Mouse (Mus musculus): ENCODE results near the gene Xylt2. TPM values are rescaled to one million over a fixed set of nuclear protein-coding genes. Genes with fewer than 3 reads are reported as not detected.

Gene Xylt2
- total and polyA plus RNA-seq, 2 experiments from 2014 or later: 7.0 to 23.3 TPM

GRCm38 (mm10) chr11:94621458-94621852 is 55.9 kb downstream of the Xylt2 start:
- H3K4me2 ChIP-seq (ENCODE audit: low read depth, low read length): no peak overlapping the region
- H3K27me3 ChIP-seq (ENCODE audit: control insufficient read depth, insufficient read depth, low read length): no peaks in the 10 kb centered on the region
- no peak for DNase-seq (ENCODE audit: low spot score)
- no peaks in the 10 kb centered on the region for H3K36me3 ChIP-seq (replicated peaks; ENCODE audit: control insufficient read depth, insufficient read depth, low read length)
- H3K9me3 ChIP-seq (replicated peaks; ENCODE audit: control insufficient read depth, low read length): no peaks in the 10 kb centered on the region
- no peak overlapping the region for H3K27ac ChIP-seq (ENCODE audit: low read depth)
- H3K4me3 ChIP-seq (ENCODE audit: low read depth, low read length): no peak overlapping the region
- TF ChIP-seq CTCF (IDR thresholded peaks at IDR 0.05; ENCODE audit: low read depth) (no peak), EP300 (IDR thresholded peaks at IDR 0.05; ENCODE audit: low read depth) (no peak)
- no peak for ATAC-seq (ENCODE audit: insufficient read depth, low read depth)
- no peak overlapping the region for H3K9ac ChIP-seq (replicated peaks; ENCODE audit: low read depth, low read length)
- H3K4me1 ChIP-seq (ENCODE audit: control insufficient read depth, insufficient read depth): no peaks in the 10 kb centered on the region

- no peak overlapping the region for H3K4me2 ChIP-seq (ENCODE audit: low read depth, low read length)
- ATAC-seq (ENCODE audit: insufficient read depth, low read depth) (no peak), DNase-seq (ENCODE audit: low spot score) (no peak)
- 47% methylated on average over 6 of the region's 6 CpGs for WGBS
- H3K4me3 ChIP-seq (ENCODE audit: low read depth, low read length): no peak overlapping the region
- TF ChIP-seq EP300 (IDR thresholded peaks at IDR 0.05; ENCODE audit: low read depth) (no peak), CTCF (IDR thresholded peaks at IDR 0.05; ENCODE audit: low read depth) (no peak)
- no peaks in the 10 kb centered on the region for H3K36me3 ChIP-seq (replicated peaks; ENCODE audit: control insufficient read depth, insufficient read depth, low read length)
- no peaks in the 10 kb centered on the region for H3K27me3 ChIP-seq (ENCODE audit: control insufficient read depth, insufficient read depth, low read length)
- H3K9me3 ChIP-seq (replicated peaks; ENCODE audit: control insufficient read depth, low read length): no peaks in the 10 kb centered on the region
- H3K27ac ChIP-seq (ENCODE audit: low read depth): no peak overlapping the region
- no peaks in the 10 kb centered on the region for H3K4me1 ChIP-seq (ENCODE audit: control insufficient read depth, insufficient read depth)
- no peak overlapping the region for H3K9ac ChIP-seq (replicated peaks; ENCODE audit: low read depth, low read length)
These were observed 56.4 kb downstream of the Xylt2 start for GRCm38 (mm10) chr11:94620766-94621457.

DNA sequence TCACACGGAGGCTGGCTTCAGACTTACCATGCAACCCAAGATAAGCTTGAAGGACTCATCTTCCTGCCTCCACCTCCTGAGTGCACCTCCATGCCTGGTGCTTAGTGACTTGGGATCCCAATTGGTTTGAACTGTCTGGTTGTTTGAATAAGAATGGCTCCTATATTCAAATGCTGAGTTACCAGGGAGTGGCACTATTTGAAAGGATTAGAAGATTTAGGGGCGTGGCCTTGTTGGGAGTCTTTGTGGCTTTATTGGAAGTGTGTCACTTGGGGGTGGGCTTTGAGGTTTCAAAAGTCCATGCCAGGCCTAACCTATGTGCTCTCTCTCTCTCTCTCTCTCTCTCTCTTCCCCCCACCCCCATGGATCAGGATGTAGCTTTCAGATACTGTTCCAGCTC is 59.7 kb downstream of the Xylt2 start:
- no peak overlapping the region for H3K4me3 ChIP-seq (ENCODE audit: low read depth, low read length)
- no peak overlapping the region for H3K27ac ChIP-seq (ENCODE audit: low read depth)
- no peaks in the 10 kb centered on the region for H3K9me3 ChIP-seq (replicated peaks; ENCODE audit: control insufficient read depth, low read length)
- ATAC-seq (ENCODE audit: insufficient read depth, low read depth) (no peak), DNase-seq (ENCODE audit: low spot score) (no peak)
- H3K36me3 ChIP-seq (replicated peaks; ENCODE audit: control insufficient read depth, insufficient read depth, low read length): no peaks in the 10 kb centered on the region
- no peaks in the 10 kb centered on the region for H3K27me3 ChIP-seq (ENCODE audit: control insufficient read depth, insufficient read depth, low read length)
- H3K4me1 ChIP-seq (ENCODE audit: control insufficient read depth, insufficient read depth): no peaks in the 10 kb centered on the region
- 83% methylated on average over 2 of the region's 2 CpGs for WGBS
- no peak overlapping the region for H3K9ac ChIP-seq (replicated peaks; ENCODE audit: low read depth, low read length)
- TF ChIP-seq EP300 (IDR thresholded peaks at IDR 0.05; ENCODE audit: low read depth) (no peak), CTCF (IDR thresholded peaks at IDR 0.05; ENCODE audit: low read depth) (no peak)
- no peak overlapping the region for H3K4me2 ChIP-seq (ENCODE audit: low read depth, low read length)

- TF ChIP-seq EP300 (IDR thresholded peaks at IDR 0.05; ENCODE audit: low read depth) (no peak), CTCF (IDR thresholded peaks at IDR 0.05; ENCODE audit: low read depth) (no peak)
- Histone ChIP-seq H3K9me3 (replicated peaks; ENCODE audit: control insufficient read depth, low read length) (no peaks in the 10 kb centered on the region), H3K4me1 (ENCODE audit: control insufficient read depth, insufficient read depth) (no peaks in the 10 kb centered on the region), H3K9ac (replicated peaks; ENCODE audit: low read depth, low read length) (no peak overlapping the region), H3K27ac (ENCODE audit: low read depth) (no peak overlapping the region), H3K36me3 (replicated peaks; ENCODE audit: control insufficient read depth, insufficient read depth, low read length) (no peaks in the 10 kb centered on the region), H3K4me3 (ENCODE audit: low read depth, low read length) (no peak overlapping the region), H3K4me2 (ENCODE audit: low read depth, low read length) (no peak overlapping the region), H3K27me3 (ENCODE audit: control insufficient read depth, insufficient read depth, low read length) (no peaks in the 10 kb centered on the region)
- WGBS: 10% methylated on average over 4 of the region's 4 CpGs
- no peak for DNase-seq (ENCODE audit: low spot score)
- ATAC-seq (ENCODE audit: insufficient read depth, low read depth): no peak
These were observed 61.8 kb downstream of the Xylt2 start for GRCm38 (mm10) chr11:94615494-94615893.

- Histone ChIP-seq H3K27ac (ENCODE audit: low read depth) (no peak overlapping the region), H3K4me3 (ENCODE audit: low read depth, low read length) (no peak overlapping the region), H3K4me2 (ENCODE audit: low read depth, low read length) (no peak overlapping the region), H3K27me3 (ENCODE audit: control insufficient read depth, insufficient read depth, low read length) (no peaks in the 10 kb centered on the region), H3K9me3 (replicated peaks; ENCODE audit: control insufficient read depth, low read length) (no peaks in the 10 kb centered on the region), H3K9ac (replicated peaks; ENCODE audit: low read depth, low read length) (no peak overlapping the region), H3K4me1 (ENCODE audit: control insufficient read depth, insufficient read depth) (no peaks in the 10 kb centered on the region), H3K36me3 (replicated peaks; ENCODE audit: control insufficient read depth, insufficient read depth, low read length) (no peaks in the 10 kb centered on the region)
- TF ChIP-seq CTCF (IDR thresholded peaks at IDR 0.05; ENCODE audit: low read depth) (no peak), EP300 (IDR thresholded peaks at IDR 0.05; ENCODE audit: low read depth) (no peak)
- 77% methylated on average over 4 of the region's 4 CpGs for WGBS
- no peak for ATAC-seq (ENCODE audit: insufficient read depth, low read depth)
- DNase-seq (ENCODE audit: low spot score): no peak
These were observed 62.7 kb downstream of the Xylt2 start for GRCm38 (mm10) chr11:94614603-94615002.

Other genes starting within 250 kb of the Xylt2 start
- 29.6 and 46.2 TPM in 2 replicates for gene Cacna1g, start 203.3 kb downstream of the Xylt2 start, total RNA-seq (2014; rRNA removed; ENCODE audit: low replicate concordance)
- 6.9 and 7.4 TPM in 2 replicates for gene Cacna1g, start 203.3 kb downstream of the Xylt2 start, polyA plus RNA-seq (2015; fragmentation: Nextera tagmentation; extraction: Ambion mirVana)
- not detected in 2 replicates for gene Spata20, start 191.3 kb downstream of the Xylt2 start, total RNA-seq (2014; rRNA removed; ENCODE audit: low replicate concordance)
- 0.30 and 0.56 TPM in 2 replicates for gene Spata20, start 191.3 kb downstream of the Xylt2 start, polyA plus RNA-seq (2015; fragmentation: Nextera tagmentation; extraction: Ambion mirVana)
- gene Epn3, start 177.5 kb downstream of the Xylt2 start, total RNA-seq (2014; rRNA removed; ENCODE audit: low replicate concordance): 32.5 and 44.4 TPM in 2 replicates
- gene Epn3, start 177.5 kb downstream of the Xylt2 start, polyA plus RNA-seq (2015; fragmentation: Nextera tagmentation; extraction: Ambion mirVana): 11.4 and 13.3 TPM in 2 replicates
- 3.2 and 4.7 TPM in 2 replicates for gene Mycbpap, start 155.8 kb downstream of the Xylt2 start, total RNA-seq (2014; rRNA removed; ENCODE audit: low replicate concordance)
- 3.5 and 3.7 TPM in 2 replicates for gene Mycbpap, start 155.8 kb downstream of the Xylt2 start, polyA plus RNA-seq (2015; fragmentation: Nextera tagmentation; extraction: Ambion mirVana)
- gene Rsad1, start 128.3 kb downstream of the Xylt2 start, total RNA-seq (2014; rRNA removed; ENCODE audit: low replicate concordance): 14.5 and 17.7 TPM in 2 replicates
- gene Rsad1, start 128.3 kb downstream of the Xylt2 start, polyA plus RNA-seq (2015; fragmentation: Nextera tagmentation; extraction: Ambion mirVana): 9.2 and 9.8 TPM in 2 replicates
- not detected in 2 replicates for gene Chad, start 112.5 kb downstream of the Xylt2 start, total RNA-seq (2014; rRNA removed; ENCODE audit: low replicate concordance)
- gene Chad, start 112.5 kb downstream of the Xylt2 start, polyA plus RNA-seq (2015; fragmentation: Nextera tagmentation; extraction: Ambion mirVana): 0.36 and 4.4 TPM in 2 replicates
- gene Acsf2, start 75.6 kb downstream of the Xylt2 start, total RNA-seq (2014; rRNA removed; ENCODE audit: low replicate concordance): 6.6 and 8.9 TPM in 2 replicates
- 2.6 and 2.7 TPM in 2 replicates for gene Acsf2, start 75.6 kb downstream of the Xylt2 start, polyA plus RNA-seq (2015; fragmentation: Nextera tagmentation; extraction: Ambion mirVana)
- 71.9 and 73.3 TPM in 2 replicates for gene Lrrc59, start 47.7 kb downstream of the Xylt2 start, total RNA-seq (2014; rRNA removed; ENCODE audit: low replicate concordance)
- 62.2 and 67.0 TPM in 2 replicates for gene Lrrc59, start 47.7 kb downstream of the Xylt2 start, polyA plus RNA-seq (2015; fragmentation: Nextera tagmentation; extraction: Ambion mirVana)
- gene Mrpl27, start 23.7 kb downstream of the Xylt2 start, total RNA-seq (2014; rRNA removed; ENCODE audit: low replicate concordance): 45.2 and 63.8 TPM in 2 replicates
- gene Mrpl27, start 23.7 kb downstream of the Xylt2 start, polyA plus RNA-seq (2015; fragmentation: Nextera tagmentation; extraction: Ambion mirVana): 167 and 170 TPM in 2 replicates
- gene Eme1, start 23.6 kb downstream of the Xylt2 start, total RNA-seq (2014; rRNA removed; ENCODE audit: low replicate concordance): 5.9 and 7.6 TPM in 2 replicates
- 2.4 and 3.4 TPM in 2 replicates for gene Eme1, start 23.6 kb downstream of the Xylt2 start, polyA plus RNA-seq (2015; fragmentation: Nextera tagmentation; extraction: Ambion mirVana)
- gene Gm11541, start 27.0 kb upstream of the Xylt2 start, total RNA-seq (2014; rRNA removed; ENCODE audit: low replicate concordance): not detected in 2 replicates
- 0.08 and 0.11 TPM in 2 replicates for gene Gm11541, start 27.0 kb upstream of the Xylt2 start, polyA plus RNA-seq (2015; fragmentation: Nextera tagmentation; extraction: Ambion mirVana)
- gene Cdc34b, start 64.3 kb upstream of the Xylt2 start, total RNA-seq (2014; rRNA removed; ENCODE audit: low replicate concordance): not detected in 2 replicates
- 0.12 TPM in 1 of 2 replicates, not detected in the other for gene Cdc34b, start 64.3 kb upstream of the Xylt2 start, polyA plus RNA-seq (2015; fragmentation: Nextera tagmentation; extraction: Ambion mirVana)
- gene Tmem92, start 105.2 kb upstream of the Xylt2 start, total RNA-seq (2014; rRNA removed; ENCODE audit: low replicate concordance): not detected in 2 replicates
- not detected in 2 replicates for gene Tmem92, start 105.2 kb upstream of the Xylt2 start, polyA plus RNA-seq (2015; fragmentation: Nextera tagmentation; extraction: Ambion mirVana)